Mouse (Mus musculus) liver, embryonic 14.5 days (tissue): ENCODE measurements around the gene Ccdc96.
A peak's percentile ranks its signal among the peaks of the same experiment; 100 is the strongest.

ENCODE experiments used
- CTCF ChIP-seq: IDR thresholded peaks from 2 replicates; pipeline ENCODE4 v1.5.1; 2016; ENCODE audit warnings: antibody characterized with exemption, low read depth, control low read depth
- EP300 ChIP-seq: IDR thresholded peaks from 2 replicates; pipeline ENCODE4 v1.6.1; 2016; ENCODE audit warnings: antibody characterized with exemption, low read depth

DNA sequence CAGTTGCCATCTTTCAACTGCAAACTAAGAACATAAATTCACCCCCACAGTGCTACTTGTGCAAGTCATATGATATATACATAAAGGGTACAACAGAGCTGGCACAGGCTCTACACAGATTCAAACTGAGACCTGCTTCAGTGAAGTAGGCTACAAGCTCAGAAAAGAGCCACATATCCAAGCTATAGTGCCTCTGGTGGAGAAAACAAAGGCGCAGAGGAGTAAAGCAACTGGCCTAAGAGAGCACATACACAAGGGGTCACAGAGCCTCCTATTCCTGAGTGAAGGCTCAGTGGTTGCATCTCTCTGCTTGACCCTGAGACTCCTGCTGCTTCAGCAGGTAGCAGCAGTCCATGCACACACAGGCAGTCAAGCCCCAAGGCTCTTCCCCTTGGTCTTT, 3.3 kb upstream of the Ccdc96 start:
- TF ChIP-seq CTCF (peak; percentile 34; the same call in 1 of the 2 replicates), EP300 (no peak)
